Mouse (Mus musculus) ES-E14 (cell line): ENCODE data around the gene Xlr4b.

Experiments
- CHD2 ChIP-seq: IDR thresholded peaks from 2 replicates; pipeline ENCODE4 v1.6.1; 2014; ENCODE audit warnings: mild to moderate bottlenecking, low read depth, low read length, inconsistent platforms
- HCFC1 ChIP-seq: IDR thresholded peaks from 2 replicates; pipeline ENCODE4 v1.6.1; 2012; ENCODE audit warnings: low read length, inconsistent platforms, borderline replicate concordance; ENCODE audit not compliant: insufficient read depth
- ZC3H11A ChIP-seq: IDR thresholded peaks from 2 replicates; pipeline ENCODE4 v1.6.1; 2012; ENCODE audit warnings: low read depth, mild to moderate bottlenecking, inconsistent platforms, low read length, borderline replicate concordance

DNA sequence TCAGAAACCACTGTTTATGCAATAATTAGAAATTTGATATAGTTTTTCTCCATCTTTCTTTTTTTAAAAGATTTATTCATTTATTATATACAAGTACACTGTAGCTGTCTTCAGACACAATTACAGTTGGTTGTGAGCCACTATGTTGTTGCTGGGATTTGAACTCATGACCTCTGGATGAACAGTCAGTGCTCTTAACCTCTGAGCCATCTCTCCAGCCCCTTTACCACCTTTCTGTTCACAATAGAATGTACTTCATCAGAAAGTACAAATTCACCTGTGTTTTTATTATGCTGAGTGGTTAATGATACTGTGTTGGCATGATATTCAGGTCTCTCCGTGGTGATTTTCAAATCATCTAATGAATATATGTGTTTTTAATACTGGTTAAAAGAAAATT, 11.2 kb downstream of the Xlr4b start:
- TF ChIP-seq HCFC1 (no peak), CHD2 (no peak), ZC3H11A (no peak)
